Mouse (Mus musculus): ENCODE data around the gene Zfp568. TPM values are rescaled to one million over a fixed set of nuclear protein-coding genes. Genes with fewer than 3 reads are reported as not detected.

Zfp568 gene
- polyA plus RNA-seq, 1 experiment = 4.4 TPM

DNA sequence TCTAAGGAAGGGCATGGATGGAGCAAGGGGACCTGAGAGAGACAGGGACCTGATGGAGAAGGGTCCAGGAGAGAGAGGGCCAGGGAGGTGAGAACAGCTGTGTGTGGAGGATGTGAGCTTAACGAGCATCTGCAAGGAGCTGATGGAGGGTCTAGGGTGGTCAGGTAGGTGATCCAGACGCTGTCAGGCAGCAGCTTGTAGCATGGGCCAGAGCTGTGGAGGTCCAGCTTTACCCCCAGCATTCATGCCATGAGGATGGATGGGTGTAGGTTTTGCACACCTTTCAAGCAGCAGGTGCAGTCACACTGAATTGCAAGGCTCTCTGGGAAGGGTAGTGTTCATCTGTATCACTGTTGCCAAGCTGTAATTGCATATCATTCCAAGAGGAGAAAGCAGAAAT, 35.8 kb downstream of the Zfp568 start:
- Histone ChIP-seq H3K27ac (ENCODE audit: control insufficient read depth, insufficient read depth, low read length) (no peak overlapping the region), H3K36me3 (ENCODE audit: control insufficient read depth, insufficient read depth, low read length) (peaks cover 13% of the 10 kb centered on the region), H3K4me1 (replicated peaks; ENCODE audit: control insufficient read depth, insufficient read depth, low read length) (no peaks in the 10 kb centered on the region), H3K27me3 (ENCODE audit: control insufficient read depth, insufficient read depth, low read length) (no peaks in the 10 kb centered on the region), H3K4me3 (ENCODE audit: control insufficient read depth, insufficient read depth, low read length) (no peak overlapping the region)
- DNase-seq = no peak
- TF ChIP-seq CTCF (IDR thresholded peaks at IDR 0.05; ENCODE audit: borderline replicate concordance, control insufficient read depth, extremely low read depth, insufficient read depth, low read length, poor library complexity) (no peak), POLR2A (IDR thresholded peaks at IDR 0.05; ENCODE audit: control insufficient read depth, extremely low read depth, insufficient read depth, low read length, poor library complexity) (no peak)
- 94% methylated on average over 2 of the region's 2 CpGs for WGBS

DNA sequence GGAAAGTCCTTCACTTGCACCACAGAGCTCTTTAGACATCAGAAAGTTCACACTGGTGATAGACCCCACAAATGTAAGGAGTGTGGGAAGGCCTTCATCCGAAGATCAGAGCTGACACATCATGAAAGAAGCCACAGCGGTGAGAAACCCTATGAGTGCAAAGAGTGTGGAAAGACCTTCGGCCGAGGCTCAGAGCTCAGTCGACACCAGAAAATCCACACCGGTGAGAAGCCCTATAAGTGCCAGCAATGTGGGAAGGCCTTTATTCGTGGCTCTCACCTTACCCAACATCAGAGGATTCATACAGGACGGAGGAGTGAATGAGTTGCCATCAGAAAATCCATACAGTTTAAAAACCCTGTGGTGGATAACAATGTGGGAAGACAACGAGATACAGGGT, 39.6 kb downstream of the Zfp568 start:
- 95% methylated on average over 9 of the region's 9 CpGs for WGBS
- no peak for TF ChIP-seq POLR2A (IDR thresholded peaks at IDR 0.05; ENCODE audit: control insufficient read depth, extremely low read depth, insufficient read depth, low read length, poor library complexity)
- no peak for TF ChIP-seq CTCF (IDR thresholded peaks at IDR 0.05; ENCODE audit: borderline replicate concordance, control insufficient read depth, extremely low read depth, insufficient read depth, low read length, poor library complexity)
- H3K4me1 ChIP-seq (replicated peaks; ENCODE audit: control insufficient read depth, insufficient read depth, low read length) = no peaks in the 10 kb centered on the region
- H3K27me3 ChIP-seq (ENCODE audit: control insufficient read depth, insufficient read depth, low read length) = no peaks in the 10 kb centered on the region
- no peak overlapping the region for H3K4me3 ChIP-seq (ENCODE audit: control insufficient read depth, insufficient read depth, low read length)
- DNase-seq = no peak
- H3K27ac ChIP-seq (ENCODE audit: control insufficient read depth, insufficient read depth, low read length) = no peak overlapping the region
- H3K36me3 ChIP-seq (ENCODE audit: control insufficient read depth, insufficient read depth, low read length) = peaks cover 11% of the 10 kb centered on the region

DNA sequence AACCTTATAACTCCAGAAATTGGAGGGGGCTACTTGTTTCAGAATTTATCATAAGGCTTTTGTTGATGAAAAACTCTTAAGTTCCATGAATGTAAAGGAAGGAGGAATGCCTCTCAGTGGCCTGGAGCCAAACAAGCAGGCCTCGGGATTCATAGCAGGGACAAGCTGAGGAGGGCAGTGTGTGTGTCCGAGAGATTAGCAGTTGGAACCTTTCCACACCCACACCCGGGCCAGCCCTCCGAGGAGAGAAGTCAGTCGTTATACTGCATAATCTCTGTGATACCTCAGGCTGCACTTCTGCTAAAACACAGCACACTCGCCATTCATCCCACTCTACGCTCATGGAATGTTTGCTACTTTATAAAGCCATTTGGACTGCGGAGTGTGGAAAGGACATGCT, 40.0 kb downstream of the Zfp568 start:
- DNase-seq = no peak
- no peaks in the 10 kb centered on the region for H3K4me1 ChIP-seq (replicated peaks; ENCODE audit: control insufficient read depth, insufficient read depth, low read length)
- WGBS = 97% methylated on average over 8 of the region's 8 CpGs
- H3K27ac ChIP-seq (ENCODE audit: control insufficient read depth, insufficient read depth, low read length) = no peak overlapping the region
- TF ChIP-seq POLR2A (IDR thresholded peaks at IDR 0.05; ENCODE audit: control insufficient read depth, extremely low read depth, insufficient read depth, low read length, poor library complexity) (no peak), CTCF (IDR thresholded peaks at IDR 0.05; ENCODE audit: borderline replicate concordance, control insufficient read depth, extremely low read depth, insufficient read depth, low read length, poor library complexity) (no peak)
- H3K27me3 ChIP-seq (ENCODE audit: control insufficient read depth, insufficient read depth, low read length) = no peaks in the 10 kb centered on the region
- H3K36me3 ChIP-seq (ENCODE audit: control insufficient read depth, insufficient read depth, low read length) = peaks cover 10% of the 10 kb centered on the region
- no peak overlapping the region for H3K4me3 ChIP-seq (ENCODE audit: control insufficient read depth, insufficient read depth, low read length)

GRCm38 (mm10) chr7:30025358-30025757, 41.6 kb downstream of the Zfp568 start:
- TF ChIP-seq CTCF (IDR thresholded peaks at IDR 0.05; ENCODE audit: borderline replicate concordance, control insufficient read depth, extremely low read depth, insufficient read depth, low read length, poor library complexity) = no peak
- TF ChIP-seq POLR2A (IDR thresholded peaks at IDR 0.05; ENCODE audit: control insufficient read depth, extremely low read depth, insufficient read depth, low read length, poor library complexity) = no peak

GRCm38 (mm10) chr7:30027331-30027730, 43.6 kb downstream of the Zfp568 start:
- Histone ChIP-seq H3K27me3 (ENCODE audit: control insufficient read depth, insufficient read depth, low read length) (no peaks in the 10 kb centered on the region), H3K4me3 (ENCODE audit: control insufficient read depth, insufficient read depth, low read length) (no peak overlapping the region), H3K36me3 (ENCODE audit: control insufficient read depth, insufficient read depth, low read length) (peaks cover 4% of the 10 kb centered on the region; the same call in 1 of the 2 replicates), H3K4me1 (replicated peaks; ENCODE audit: control insufficient read depth, insufficient read depth, low read length) (no peaks in the 10 kb centered on the region), H3K27ac (ENCODE audit: control insufficient read depth, insufficient read depth, low read length) (no peak overlapping the region)
- no peak for DNase-seq
- TF ChIP-seq POLR2A (IDR thresholded peaks at IDR 0.05; ENCODE audit: control insufficient read depth, extremely low read depth, insufficient read depth, low read length, poor library complexity) = no peak
- no peak for TF ChIP-seq CTCF (IDR thresholded peaks at IDR 0.05; ENCODE audit: borderline replicate concordance, control insufficient read depth, extremely low read depth, insufficient read depth, low read length, poor library complexity)
- WGBS = 90% methylated on average over 4 of the region's 4 CpGs

More at GRCm38 (mm10) chr7:30025358-30025757, 41.6 kb downstream of the Zfp568 start:
- 89% methylated on average over 5 of the region's 5 CpGs for WGBS
- Histone ChIP-seq H3K4me3 (ENCODE audit: control insufficient read depth, insufficient read depth, low read length) (no peak overlapping the region), H3K27ac (ENCODE audit: control insufficient read depth, insufficient read depth, low read length) (no peak overlapping the region), H3K4me1 (replicated peaks; ENCODE audit: control insufficient read depth, insufficient read depth, low read length) (no peaks in the 10 kb centered on the region), H3K36me3 (ENCODE audit: control insufficient read depth, insufficient read depth, low read length) (peaks cover 6% of the 10 kb centered on the region; the same call in 1 of the 2 replicates), H3K27me3 (ENCODE audit: control insufficient read depth, insufficient read depth, low read length) (no peaks in the 10 kb centered on the region)
- DNase-seq = no peak

- no peak for TF ChIP-seq POLR2A (IDR thresholded peaks at IDR 0.05; ENCODE audit: control insufficient read depth, extremely low read depth, insufficient read depth, low read length, poor library complexity)
- no peak for TF ChIP-seq CTCF (IDR thresholded peaks at IDR 0.05; ENCODE audit: borderline replicate concordance, control insufficient read depth, extremely low read depth, insufficient read depth, low read length, poor library complexity)
- 91% methylated on average over 3 of the region's 3 CpGs for WGBS
- no peak overlapping the region for H3K27ac ChIP-seq (ENCODE audit: control insufficient read depth, insufficient read depth, low read length)
These were observed 44.8 kb downstream of the Zfp568 start for GRCm38 (mm10) chr7:30028572-30028971.

GRCm38 (mm10) chr7:30030677-30031076, 46.9 kb downstream of the Zfp568 start:
- Histone ChIP-seq H3K4me3 (ENCODE audit: control insufficient read depth, insufficient read depth, low read length) (no peak overlapping the region), H3K4me1 (replicated peaks; ENCODE audit: control insufficient read depth, insufficient read depth, low read length) (no peaks in the 10 kb centered on the region), H3K27me3 (ENCODE audit: control insufficient read depth, insufficient read depth, low read length) (no peaks in the 10 kb centered on the region), H3K27ac (ENCODE audit: control insufficient read depth, insufficient read depth, low read length) (no peak overlapping the region), H3K36me3 (ENCODE audit: control insufficient read depth, insufficient read depth, low read length) (no peaks in the 10 kb centered on the region)
- no peak for TF ChIP-seq POLR2A (IDR thresholded peaks at IDR 0.05; ENCODE audit: control insufficient read depth, extremely low read depth, insufficient read depth, low read length, poor library complexity)
- TF ChIP-seq CTCF (IDR thresholded peaks at IDR 0.05; ENCODE audit: borderline replicate concordance, control insufficient read depth, extremely low read depth, insufficient read depth, low read length, poor library complexity) = no peak
- WGBS = 68% methylated on average over 6 of the region's 6 CpGs
- DNase-seq = no peak

More at GRCm38 (mm10) chr7:30028572-30028971, 44.8 kb downstream of the Zfp568 start:
- DNase-seq = no peak
- H3K4me1 ChIP-seq (replicated peaks; ENCODE audit: control insufficient read depth, insufficient read depth, low read length) = no peaks in the 10 kb centered on the region
- H3K4me3 ChIP-seq (ENCODE audit: control insufficient read depth, insufficient read depth, low read length) = no peak overlapping the region
- H3K27me3 ChIP-seq (ENCODE audit: control insufficient read depth, insufficient read depth, low read length) = no peaks in the 10 kb centered on the region
- H3K36me3 ChIP-seq (ENCODE audit: control insufficient read depth, insufficient read depth, low read length) = no peaks in the 10 kb centered on the region

All from thymus, adult 2 months (tissue).